Mouse (Mus musculus): ENCODE measurements around the gene A630023A22Rik. TPM values are rescaled to one million over a fixed set of nuclear protein-coding genes. Genes with fewer than 3 reads are reported as not detected.

A630023A22Rik gene
- polyA plus RNA-seq, 1 experiment from 2014 or later, result not detected

DNA sequence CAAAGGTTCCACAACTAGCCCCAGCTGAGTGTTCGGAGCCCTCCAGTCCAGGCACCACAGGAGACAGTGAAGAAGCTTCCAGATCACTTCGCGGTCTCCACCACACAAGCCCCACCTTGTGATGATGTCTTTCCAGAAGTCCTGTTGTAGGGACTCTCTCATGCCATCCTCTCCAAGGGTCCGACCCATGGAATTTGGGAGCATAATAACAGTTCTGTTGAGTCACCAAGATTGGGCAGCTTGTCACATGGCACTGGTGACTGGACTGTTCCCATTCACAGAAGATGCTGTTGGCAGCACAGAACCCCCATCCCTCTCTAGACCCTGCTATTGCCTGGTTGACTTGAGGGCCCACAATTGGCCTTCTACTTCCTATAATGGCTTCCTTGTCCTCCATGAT lies 86.2 kb downstream of the A630023A22Rik start, which contains the start of gene Gm5460:
TSS of gene Gm5460 (plus strand) at position 378 of the 400 bp plus-strand sequence.
- Histone ChIP-seq H3K36me3 (ENCODE audit: control insufficient read depth, insufficient read depth, low read length) (no peaks in the 10 kb centered on the region), H3K4me2 (ENCODE audit: low read depth) (no peak within 1 kb of the TSS), H3K4me1 (ENCODE audit: control insufficient read depth, insufficient read depth, low read length) (no peaks in the 10 kb centered on the region), H3K27ac (ENCODE audit: low read depth, low read length) (no peak within 1 kb of the TSS), H3K27me3 (ENCODE audit: control insufficient read depth, insufficient read depth, low read length) (no peaks in the 10 kb centered on the region), H3K9ac (ENCODE audit: low read length) (no peak within 1 kb of the TSS), H3K4me3 (ENCODE audit: low read depth, low read length) (no peak within 1 kb of the TSS), H3K9me3 (ENCODE audit: control insufficient read depth, low read length) (no peaks in the 10 kb centered on the region)
- DNase-seq (ENCODE audit: low spot score), result no peak
- ATAC-seq (ENCODE audit: insufficient read depth, low FRiP score, low TSS enrichment), result no peak
- 94% methylated on average over 4 of the region's 4 CpGs for WGBS

DNA sequence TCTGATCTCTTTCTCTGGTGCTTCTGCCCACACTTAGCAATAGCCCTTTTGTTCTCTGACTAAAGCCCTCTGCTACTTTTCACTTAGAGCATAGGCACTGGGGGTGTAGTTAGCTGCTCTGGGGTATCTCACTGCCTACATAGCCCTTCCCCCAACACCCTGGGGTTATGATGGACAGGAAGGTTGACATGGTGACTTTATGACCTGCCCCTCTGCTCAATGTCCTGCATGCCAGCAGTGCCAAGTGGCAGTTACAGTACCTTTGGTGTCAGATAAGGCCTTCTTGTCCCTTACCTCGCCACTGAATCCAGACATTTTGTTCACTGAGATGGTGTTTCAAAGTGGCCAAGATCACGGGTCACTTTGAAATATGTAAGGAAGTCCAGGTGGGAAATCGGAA lies 87.5 kb downstream of the A630023A22Rik start, which contains the start of gene Gm30083:
TSS of gene Gm30083 (minus strand) at position 120 of the 400 bp plus-strand sequence.
- no peaks in the 10 kb centered on the region for H3K36me3 ChIP-seq (ENCODE audit: control insufficient read depth, insufficient read depth, low read length)
- no peak for DNase-seq (ENCODE audit: low spot score)
- no peak within 1 kb of the TSS for H3K27ac ChIP-seq (ENCODE audit: low read depth, low read length)
- 87% methylated on average over 3 of the region's 3 CpGs for WGBS
- no peak for ATAC-seq (ENCODE audit: insufficient read depth, low FRiP score, low TSS enrichment)
- no peaks in the 10 kb centered on the region for H3K4me1 ChIP-seq (ENCODE audit: control insufficient read depth, insufficient read depth, low read length)
- no peaks in the 10 kb centered on the region for H3K27me3 ChIP-seq (ENCODE audit: control insufficient read depth, insufficient read depth, low read length)
- no peak within 1 kb of the TSS for H3K9ac ChIP-seq (ENCODE audit: low read length)
- no peak within 1 kb of the TSS for H3K4me2 ChIP-seq (ENCODE audit: low read depth)
- no peaks in the 10 kb centered on the region for H3K9me3 ChIP-seq (ENCODE audit: control insufficient read depth, low read length)
- no peak within 1 kb of the TSS for H3K4me3 ChIP-seq (ENCODE audit: low read depth, low read length)

DNA sequence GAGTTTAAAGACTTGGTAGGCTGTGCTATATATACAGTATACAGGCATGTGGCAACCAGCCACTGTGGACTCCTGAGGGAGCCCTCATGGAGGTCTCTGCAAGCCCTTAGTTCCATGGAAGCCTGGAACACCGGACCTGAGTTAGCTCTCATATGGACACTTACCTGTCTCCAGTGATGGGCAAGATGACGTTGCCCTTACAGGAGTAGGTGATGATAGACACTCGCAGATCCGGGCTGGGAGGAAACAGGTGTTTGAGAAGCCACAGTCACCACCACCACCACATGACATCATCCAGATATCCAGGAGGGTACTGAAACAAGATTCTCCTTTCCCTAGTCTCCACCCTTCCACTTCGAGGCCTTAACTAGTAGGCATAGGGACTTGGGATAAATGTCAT lies 100.2 kb downstream of the A630023A22Rik start:
- DNase-seq (ENCODE audit: low spot score) (no peak), ATAC-seq (ENCODE audit: insufficient read depth, low FRiP score, low TSS enrichment) (no peak)
- H3K36me3 ChIP-seq (ENCODE audit: control insufficient read depth, insufficient read depth, low read length), result no peaks in the 10 kb centered on the region
- no peaks in the 10 kb centered on the region for H3K4me1 ChIP-seq (ENCODE audit: control insufficient read depth, insufficient read depth, low read length)
- no peaks in the 10 kb centered on the region for H3K27me3 ChIP-seq (ENCODE audit: control insufficient read depth, insufficient read depth, low read length)
- WGBS, result 88% methylated on average over 5 of the region's 5 CpGs
- no peak overlapping the region for H3K4me3 ChIP-seq (ENCODE audit: low read depth, low read length)
- no peak overlapping the region for H3K27ac ChIP-seq (ENCODE audit: low read depth, low read length)
- no peak overlapping the region for H3K4me2 ChIP-seq (ENCODE audit: low read depth)
- no peaks in the 10 kb centered on the region for H3K9me3 ChIP-seq (ENCODE audit: control insufficient read depth, low read length)
- no peak overlapping the region for H3K9ac ChIP-seq (ENCODE audit: low read length)

- no peaks in the 10 kb centered on the region for H3K36me3 ChIP-seq (ENCODE audit: control insufficient read depth, insufficient read depth, low read length)
- ATAC-seq (ENCODE audit: insufficient read depth, low FRiP score, low TSS enrichment), result no peak
- H3K4me3 ChIP-seq (ENCODE audit: low read depth, low read length), result no peak overlapping the region
- H3K4me2 ChIP-seq (ENCODE audit: low read depth), result no peak overlapping the region
- no peak overlapping the region for H3K9ac ChIP-seq (ENCODE audit: low read length)
- no peaks in the 10 kb centered on the region for H3K4me1 ChIP-seq (ENCODE audit: control insufficient read depth, insufficient read depth, low read length)
- H3K27ac ChIP-seq (ENCODE audit: low read depth, low read length), result no peak overlapping the region
- H3K27me3 ChIP-seq (ENCODE audit: control insufficient read depth, insufficient read depth, low read length), result no peaks in the 10 kb centered on the region
- no peaks in the 10 kb centered on the region for H3K9me3 ChIP-seq (ENCODE audit: control insufficient read depth, low read length)
- no peak for DNase-seq (ENCODE audit: low spot score)
These were observed 101.1 kb downstream of the A630023A22Rik start for GRCm38 (mm10) chr14:34001445-34001844.

Other genes with a start within 250 kb of the A630023A22Rik start
- gene Gdf10, start 179.2 kb downstream of the A630023A22Rik start, polyA plus RNA-seq (2014; fragmentation: Nextera tagmentation; extraction: Ambion mirVana), result 20.3 and 20.9 TPM in 2 replicates
- gene Gdf2, start 161.7 kb downstream of the A630023A22Rik start, polyA plus RNA-seq (2014; fragmentation: Nextera tagmentation; extraction: Ambion mirVana), result 0.08 TPM in 1 of 2 replicates, not detected in the other
- gene Rbp3, start 148.8 kb downstream of the A630023A22Rik start, polyA plus RNA-seq (2014; fragmentation: Nextera tagmentation; extraction: Ambion mirVana), result not detected in 2 replicates
- gene Zfp488, start 124.0 kb downstream of the A630023A22Rik start, polyA plus RNA-seq (2014; fragmentation: Nextera tagmentation; extraction: Ambion mirVana), result 0.47 and 0.84 TPM in 2 replicates
- gene Gm30083, start 87.6 kb downstream of the A630023A22Rik start, polyA plus RNA-seq (2014; fragmentation: Nextera tagmentation; extraction: Ambion mirVana), result not detected in 2 replicates
- gene Gm5460, start 86.0 kb downstream of the A630023A22Rik start, polyA plus RNA-seq (2014; fragmentation: Nextera tagmentation; extraction: Ambion mirVana), result not detected in 2 replicates
- gene Antxrl, start 50.0 kb downstream of the A630023A22Rik start, polyA plus RNA-seq (2014; fragmentation: Nextera tagmentation; extraction: Ambion mirVana), result not detected in 2 replicates
- gene Anxa8, start 16.8 kb downstream of the A630023A22Rik start, polyA plus RNA-seq (2014; fragmentation: Nextera tagmentation; extraction: Ambion mirVana), result 0.64 and 0.78 TPM in 2 replicates
- gene Npy4r, start 49.7 kb upstream of the A630023A22Rik start, polyA plus RNA-seq (2014; fragmentation: Nextera tagmentation; extraction: Ambion mirVana), result not detected in 2 replicates
- 0.54 and 1.1 TPM in 2 replicates for gene Gprin2, start 98.9 kb upstream of the A630023A22Rik start, polyA plus RNA-seq (2014; fragmentation: Nextera tagmentation; extraction: Ambion mirVana)
- 0.12 and 0.16 TPM in 2 replicates for gene Syt15, start 116.8 kb upstream of the A630023A22Rik start, polyA plus RNA-seq (2014; fragmentation: Nextera tagmentation; extraction: Ambion mirVana)
- gene Shld2, start 207.7 kb upstream of the A630023A22Rik start, polyA plus RNA-seq (2014; fragmentation: Nextera tagmentation; extraction: Ambion mirVana), result 7.7 and 8.8 TPM in 2 replicates
- 96.0 and 97.3 TPM in 2 replicates for gene Glud1, start 208.0 kb upstream of the A630023A22Rik start, polyA plus RNA-seq (2014; fragmentation: Nextera tagmentation; extraction: Ambion mirVana)